Mouse (Mus musculus): Measurements from ENCODE around the gene Serpinb5.
"Not testable (repeated sequence)": the region's sequence is repeated elsewhere in the genome, so short reads cannot be mapped to it uniquely, and the experiment has no call there.

Gene Serpinb5

DNA sequence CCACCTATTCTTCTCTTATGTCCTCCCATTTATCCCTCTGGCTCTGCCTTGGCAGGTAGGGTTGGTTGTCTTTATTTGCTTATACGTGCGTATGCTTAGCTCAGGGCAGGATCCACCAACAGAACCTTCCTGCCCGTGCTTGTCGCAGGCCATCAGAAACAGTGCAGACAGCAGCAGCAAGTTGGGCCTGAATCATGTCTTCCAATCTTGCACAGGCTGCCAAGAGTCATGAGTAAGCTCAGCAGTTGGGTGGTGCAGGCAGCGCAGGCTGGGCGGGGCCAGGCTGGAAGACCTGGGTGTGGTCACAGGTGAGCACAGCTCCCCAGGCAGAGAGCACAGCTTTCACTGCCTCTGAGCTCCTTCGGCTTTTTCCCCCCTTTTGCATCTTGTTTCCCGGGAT is at the start of gene Serpinb5:
Serpinb5 (plus strand) TSS at position 327 of the 400 bp plus-strand sequence.
- no peak for DNase-seq (ENCODE audit: low spot score)

DNA sequence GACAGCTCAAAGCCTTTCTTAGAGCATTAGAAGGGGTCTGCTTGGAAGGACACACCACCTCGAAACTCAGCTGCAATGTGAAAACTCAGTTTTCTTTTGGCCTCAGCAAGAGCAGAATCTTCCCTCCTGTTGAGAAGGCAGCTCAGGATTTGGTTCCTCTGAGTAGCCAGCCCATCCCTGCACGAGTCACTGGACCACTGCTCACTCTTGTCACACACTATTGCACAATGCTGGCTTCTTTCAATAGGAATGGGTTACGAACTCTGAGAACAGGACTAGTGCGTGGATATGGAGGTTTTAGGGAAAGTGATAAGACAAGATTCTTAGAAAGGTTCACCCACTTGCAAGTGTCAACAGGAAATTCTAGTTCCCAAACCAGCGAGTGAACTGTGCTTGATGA is 46.1 kb upstream of the Serpinb5 start:
- DNase-seq (ENCODE audit: low spot score): no peak

GRCm38 (mm10) chr1:106815265-106815664 is 45.7 kb upstream of the Serpinb5 start:
- DNase-seq (ENCODE audit: low spot score): no peak

DNA sequence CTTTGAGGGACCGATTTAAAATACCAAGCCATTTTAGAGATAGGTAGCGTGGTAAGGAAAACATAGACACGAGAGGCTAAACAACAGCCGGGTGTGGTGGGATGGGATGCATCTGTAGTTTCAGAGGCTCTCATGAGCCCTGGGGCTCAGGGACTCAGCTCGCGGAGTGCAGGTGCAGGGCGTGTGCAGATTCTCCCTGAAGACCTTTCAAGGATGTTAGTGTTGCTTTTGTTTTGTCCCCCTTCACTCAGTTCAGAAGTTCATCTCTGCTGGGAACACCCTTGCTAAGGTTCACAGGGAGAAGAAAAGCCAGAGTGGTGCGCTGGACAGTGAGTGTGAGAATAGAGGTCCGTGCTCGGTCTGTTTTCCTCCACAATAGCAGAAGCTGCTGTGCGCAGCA is 44.2 kb upstream of the Serpinb5 start:
- no peak for DNase-seq (ENCODE audit: low spot score)

GRCm38 (mm10) chr1:106818323-106818722 is 42.6 kb upstream of the Serpinb5 start:
- peak; percentile 30 for DNase-seq (ENCODE audit: low spot score)

- DNase-seq (ENCODE audit: low spot score): no peak
Measured at GRCm38 (mm10) chr1:106822297-106822696, 38.7 kb upstream of the Serpinb5 start.

- no peak for DNase-seq (ENCODE audit: low spot score)
Measured at GRCm38 (mm10) chr1:106828784-106829183, 32.2 kb upstream of the Serpinb5 start.

GRCm38 (mm10) chr1:106865543-106865942 is 4.6 kb downstream of the Serpinb5 start:
- no peak for DNase-seq (ENCODE audit: low spot score)

DNA sequence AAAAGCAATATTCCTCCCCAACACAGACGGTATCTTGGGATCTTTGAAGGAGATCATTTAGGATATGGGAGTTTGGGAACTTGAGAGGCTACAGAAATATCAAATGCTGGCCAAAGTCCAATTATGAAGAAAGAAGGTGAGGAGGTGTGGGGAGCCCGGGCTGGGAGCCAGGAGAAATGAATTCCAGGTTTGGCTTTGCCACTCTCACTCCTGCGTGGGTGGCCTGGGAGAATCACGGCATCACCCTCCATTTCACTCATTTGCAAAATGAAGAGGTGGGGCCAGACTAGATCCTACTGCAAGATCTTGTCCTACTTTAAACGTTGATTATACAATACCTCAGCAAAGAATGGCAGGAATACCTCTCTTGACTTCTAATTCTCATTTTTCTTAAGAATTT is 5.1 kb downstream of the Serpinb5 start:
- no peak for DNase-seq (ENCODE audit: low spot score)

DNA sequence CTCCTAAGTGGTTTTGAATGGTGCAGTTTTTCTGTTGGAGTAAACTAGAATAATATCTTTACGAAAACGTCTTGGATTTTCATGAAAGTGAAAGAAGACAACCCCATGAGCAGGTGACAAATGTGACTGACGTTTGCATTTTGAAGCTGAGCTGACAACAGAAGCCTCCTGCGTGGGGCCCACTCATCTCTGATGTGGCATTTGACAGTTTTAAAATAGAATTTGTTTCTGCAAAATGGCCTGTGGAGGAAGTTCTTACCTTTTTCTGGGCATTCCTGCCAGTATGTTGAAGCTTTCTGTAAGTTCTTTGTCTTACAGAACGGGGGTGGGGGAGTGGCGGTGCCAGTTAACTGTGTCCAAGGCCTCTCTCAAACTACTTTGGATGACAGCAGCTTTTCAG is 5.8 kb downstream of the Serpinb5 start:
- no peak for DNase-seq (ENCODE audit: low spot score)

GRCm38 (mm10) chr1:106869986-106870385 is 9.0 kb downstream of the Serpinb5 start:
- no peak for DNase-seq (ENCODE audit: low spot score)

GRCm38 (mm10) chr1:106875193-106875886 is 14.4 kb downstream of the Serpinb5 start:
- no peak for DNase-seq (ENCODE audit: low spot score)

- DNase-seq (ENCODE audit: low spot score): no peak
Measured at GRCm38 (mm10) chr1:106876147-106876546, 15.2 kb downstream of the Serpinb5 start.

GRCm38 (mm10) chr1:106882723-106883122 is 21.8 kb downstream of the Serpinb5 start:
- no peak for DNase-seq (ENCODE audit: low spot score)

DNA sequence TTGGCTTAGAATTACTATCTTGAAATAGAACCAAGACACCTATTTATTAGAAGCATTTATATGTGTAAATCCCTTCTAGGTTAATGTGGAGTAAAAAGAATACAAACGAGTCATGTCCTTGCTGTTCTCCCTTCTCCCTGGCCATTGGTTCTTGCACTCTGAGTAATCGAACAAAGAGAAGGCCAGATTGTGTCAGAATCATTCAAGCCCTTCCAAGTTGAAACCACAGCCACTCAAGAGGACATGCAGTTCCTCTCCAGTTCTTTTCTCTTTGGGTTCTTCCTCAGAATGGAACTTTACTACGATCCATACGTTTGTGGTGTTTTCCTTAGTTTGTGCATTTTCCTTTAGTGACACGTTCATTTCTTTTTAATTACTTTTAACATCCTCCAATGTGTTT is 22.4 kb downstream of the Serpinb5 start:
- no peak for DNase-seq (ENCODE audit: low spot score)

GRCm38 (mm10) chr1:106883812-106884211 is 22.8 kb downstream of the Serpinb5 start:
- peak; percentile 45 for DNase-seq (ENCODE audit: low spot score)

DNA sequence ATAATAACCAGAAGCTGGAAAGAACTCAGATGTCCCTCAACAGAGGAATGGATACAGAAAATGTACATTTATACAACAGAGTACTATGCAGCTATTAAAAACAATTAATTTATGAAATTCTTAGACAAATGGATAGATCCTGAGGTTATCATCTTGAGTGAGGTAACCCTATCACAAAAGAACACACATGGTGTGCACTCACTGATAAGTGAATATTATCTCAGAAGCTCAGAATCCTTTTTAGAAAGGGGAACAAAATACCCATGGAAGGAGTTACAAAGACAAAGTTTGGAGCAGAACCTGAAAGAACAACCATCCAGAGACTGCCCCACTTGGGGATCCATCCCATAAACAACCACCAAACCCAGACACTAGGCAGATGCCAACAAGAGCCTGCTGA is 34.2 kb downstream of the Serpinb5 start:
- not testable (repeated sequence) for DNase-seq (ENCODE audit: low spot score)

- DNase-seq (ENCODE audit: low spot score): peak; percentile 68
Measured at GRCm38 (mm10) chr1:106901406-106901805, 40.4 kb downstream of the Serpinb5 start.

- DNase-seq (ENCODE audit: low spot score): no peak
Measured at GRCm38 (mm10) chr1:106931954-106932353, 71.0 kb downstream of the Serpinb5 start.

Data from embryo, embryonic 10.5 days (tissue).